Mouse (Mus musculus) heart, postnatal 0 days (tissue): ENCODE measurements around the gene Dab1.

Source experiments
- CTCF ChIP-seq: IDR thresholded peaks from 2 replicates; pipeline ENCODE4 v1.5.1; 2016; ENCODE audit warnings: antibody characterized with exemption, control low read depth, low read depth
- EP300 ChIP-seq: IDR thresholded peaks from 2 replicates; pipeline ENCODE4 v1.6.1; 2016; ENCODE audit warnings: antibody characterized with exemption, low read depth

DNA sequence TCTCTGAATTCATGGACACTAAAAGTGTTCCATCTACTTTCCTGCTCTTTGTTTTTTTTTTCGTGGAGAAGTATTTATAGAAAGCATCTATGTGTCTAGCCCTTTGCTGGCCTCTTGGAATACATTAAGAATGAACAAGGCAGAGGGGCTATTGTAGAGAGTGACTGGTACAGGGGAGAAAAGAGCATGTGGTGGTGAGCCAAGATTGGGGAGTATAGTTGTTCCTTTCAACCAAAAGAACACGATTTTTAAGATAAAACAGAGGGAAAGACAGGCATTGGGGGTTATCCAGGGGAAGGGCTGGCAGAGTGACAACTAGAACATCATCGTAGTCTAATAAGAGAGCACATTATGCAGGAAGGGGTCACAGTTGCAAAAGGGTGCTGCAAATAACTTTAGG, 713.2 kb downstream of the Dab1 start:
- TF ChIP-seq CTCF, result no peak
- no peak for TF ChIP-seq EP300
